Mouse (Mus musculus): ENCODE measurements around the gene Rassf1. TPM values are rescaled to one million over a fixed set of nuclear protein-coding genes. Genes with fewer than 3 reads are reported as not detected.

Gene Rassf1
- total RNA-seq, 1 experiment = 41.4 TPM

DNA sequence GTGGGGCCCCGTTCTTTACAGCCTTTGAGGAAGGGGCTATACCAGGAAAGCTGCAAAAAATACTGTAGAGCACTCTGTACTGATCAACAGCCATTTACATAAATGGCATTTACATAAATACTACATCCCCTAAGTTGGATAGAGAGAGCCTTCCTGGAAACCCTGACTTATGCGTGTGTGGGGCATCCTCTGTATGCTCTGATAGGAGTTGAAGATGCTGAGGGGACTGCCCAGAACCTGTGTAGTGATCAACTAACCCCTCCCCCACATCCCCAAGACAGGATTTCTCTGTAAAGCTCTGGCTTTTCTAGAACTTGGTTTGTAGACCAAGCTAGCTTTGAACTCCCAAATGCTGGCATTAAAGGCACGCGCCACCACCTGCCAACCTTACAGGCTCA lies 58.1 kb downstream of the Rassf1 start:
- in situ Hi-C loops (cut with MboI; ENCODE audit: low sequenced_read_pairs in 2 of 2, unreplicated experiment in 2 of 2) = no loop called here
- H3K9me3 ChIP-seq (ENCODE audit: control insufficient read depth, insufficient read depth, low read depth, low read length) = no peaks in the 10 kb centered on the region
- H3K4me1 ChIP-seq (ENCODE audit: control insufficient read depth in 2 of 2, insufficient read depth in 2 of 2, low read length in 2 of 2, poor library complexity in 1 of 2) = peaks cover 6 to 48% of the 10 kb centered on the region in 2 experiments; a peak in 3 of 4 replicates
- no peaks in the 10 kb centered on the region for H3K36me3 ChIP-seq (ENCODE audit: control insufficient read depth, insufficient read depth, low read length, poor library complexity, severe bottlenecking)
- DNase-seq (ENCODE audit: low read depth, low spot score) = no peak
- no peak overlapping the region for H3K27ac ChIP-seq (ENCODE audit: insufficient read depth, low read depth, low read length, poor library complexity, severe bottlenecking)
- H3K4me3 ChIP-seq (ENCODE audit: insufficient read depth in 1 of 2, low read depth in 1 of 2, low read length in 2 of 2, poor library complexity in 1 of 2, severe bottlenecking in 1 of 2) = no peak overlapping the region
- no peak for TF ChIP-seq ZNF384 (IDR thresholded peaks at IDR 0.05; ENCODE audit: low read depth, low read length)
- TF ChIP-seq HCFC1 (IDR thresholded peaks at IDR 0.05; ENCODE audit: borderline replicate concordance, insufficient read depth, low read length) = no peak
- TF ChIP-seq MAFK (IDR thresholded peaks at IDR 0.05; ENCODE audit: insufficient read depth, low read depth, low read length) = no peak
- no peak for TF ChIP-seq ZC3H11A (IDR thresholded peaks at IDR 0.05; ENCODE audit: borderline replicate concordance, low read depth, low read length)
- TF ChIP-seq CHD2 (IDR thresholded peaks at IDR 0.05; ENCODE audit: low read depth, low read length) = no peak
- no peak overlapping the region for H3K9ac ChIP-seq (ENCODE audit: insufficient read depth, low read depth, low read length, poor library complexity, severe bottlenecking)

DNA sequence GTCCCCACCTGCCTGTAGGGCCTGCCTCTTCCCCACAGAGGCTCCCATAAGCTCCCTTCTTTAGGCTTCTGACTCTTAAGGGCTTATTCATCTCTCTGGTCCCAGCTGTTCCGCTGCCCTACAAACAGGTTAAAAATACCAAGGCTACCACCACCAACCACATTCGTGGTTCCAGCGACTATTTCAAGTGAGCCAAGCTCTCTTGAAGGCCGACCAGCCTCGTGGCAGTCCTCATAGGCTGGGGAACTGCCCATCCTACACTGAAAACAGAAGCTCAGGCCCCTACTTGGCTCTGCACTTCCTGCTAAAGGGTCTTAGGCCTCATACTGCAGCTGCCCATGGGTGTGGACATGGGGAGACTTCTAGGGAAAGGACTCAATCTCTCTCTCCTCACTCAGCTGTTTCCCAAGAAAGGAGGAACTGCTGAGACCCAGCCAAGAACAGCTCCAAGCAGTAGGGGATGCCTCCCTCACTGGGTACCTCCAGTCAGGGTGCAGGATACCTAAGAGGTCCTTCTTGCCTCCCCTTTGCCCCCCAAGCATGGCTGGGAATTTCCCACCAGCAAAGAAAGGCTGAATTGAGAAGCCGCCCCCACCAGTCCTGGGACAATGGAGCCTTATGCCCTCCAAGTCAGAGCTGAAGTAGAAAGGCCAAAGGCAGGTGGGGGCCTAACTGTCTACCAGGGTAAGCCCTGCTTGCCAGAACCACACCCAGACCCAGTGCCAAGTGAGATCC lies 60.3 kb downstream of the Rassf1 start:
- Histone ChIP-seq H3K9ac (ENCODE audit: insufficient read depth, low read depth, low read length, poor library complexity, severe bottlenecking) (0 out of 2 replicates have a peak overlapping the region, but pooled peaks have one; percentile 65), H3K4me1 (ENCODE audit: control insufficient read depth in 2 of 2, insufficient read depth in 2 of 2, low read length in 2 of 2, poor library complexity in 1 of 2) (peaks cover 4 to 38% of the 10 kb centered on the region in 2 experiments; a peak in 3 of 4 replicates), H3K9me3 (ENCODE audit: control insufficient read depth, insufficient read depth, low read depth, low read length) (no peaks in the 10 kb centered on the region), H3K27ac (ENCODE audit: insufficient read depth, low read depth, low read length, poor library complexity, severe bottlenecking) (no peak overlapping the region), H3K36me3 (ENCODE audit: control insufficient read depth, insufficient read depth, low read length, poor library complexity, severe bottlenecking) (peaks cover 21% of the 10 kb centered on the region), H3K4me3 (ENCODE audit: insufficient read depth in 1 of 2, low read depth in 1 of 2, low read length in 2 of 2, poor library complexity in 1 of 2, severe bottlenecking in 1 of 2) (peak overlapping the region; percentile 51 to 59; a peak in 2 of 4 replicates)
- no peak for DNase-seq (ENCODE audit: low read depth, low spot score)
- in situ Hi-C loops (cut with MboI; ENCODE audit: low sequenced_read_pairs in 2 of 2, unreplicated experiment in 2 of 2) = no loop called here
- TF ChIP-seq ZC3H11A (IDR thresholded peaks at IDR 0.05; ENCODE audit: borderline replicate concordance, low read depth, low read length) = no peak
- TF ChIP-seq MAFK (IDR thresholded peaks at IDR 0.05; ENCODE audit: insufficient read depth, low read depth, low read length) = no peak
- no peak for TF ChIP-seq CHD2 (IDR thresholded peaks at IDR 0.05; ENCODE audit: low read depth, low read length)
- no peak for TF ChIP-seq ZNF384 (IDR thresholded peaks at IDR 0.05; ENCODE audit: low read depth, low read length)
- TF ChIP-seq HCFC1 (IDR thresholded peaks at IDR 0.05; ENCODE audit: borderline replicate concordance, insufficient read depth, low read length) = no peak

Other genes with a start within 250 kb of the Rassf1 start
- gene Hemk1, start 213.2 kb upstream of the Rassf1 start, total RNA-seq (2012; rRNA removed) = 29.1 and 41.3 TPM in 2 replicates
- 0.45 and 0.95 TPM in 2 replicates for gene 6430571L13Rik, start 211.0 kb upstream of the Rassf1 start, total RNA-seq (2012; rRNA removed)
- gene Cacna2d2, start 151.9 kb upstream of the Rassf1 start, total RNA-seq (2012; rRNA removed) = 0.85 and 2.4 TPM in 2 replicates
- 42.3 and 64.3 TPM in 2 replicates for gene Tmem115, start 17.6 kb upstream of the Rassf1 start, total RNA-seq (2012; rRNA removed)
- gene Cyb561d2, start 9.4 kb upstream of the Rassf1 start, total RNA-seq (2012; rRNA removed) = 25.3 and 35.2 TPM in 2 replicates
- 21.2 and 30.5 TPM in 2 replicates for gene Nprl2, start 9.3 kb upstream of the Rassf1 start, total RNA-seq (2012; rRNA removed)
- 0.37 and 0.49 TPM in 2 replicates for gene Zmynd10, start 4.3 kb upstream of the Rassf1 start, total RNA-seq (2012; rRNA removed)
- gene Tusc2, start 11.7 kb downstream of the Rassf1 start, total RNA-seq (2012; rRNA removed) = 14.0 and 14.2 TPM in 2 replicates
- gene Hyal2, start 16.4 kb downstream of the Rassf1 start, total RNA-seq (2012; rRNA removed) = 68.1 and 117 TPM in 2 replicates
- gene Hyal1, start 25.4 kb downstream of the Rassf1 start, total RNA-seq (2012; rRNA removed) = 11.8 and 19.2 TPM in 2 replicates
- gene Naa80, start 27.3 kb downstream of the Rassf1 start, total RNA-seq (2012; rRNA removed) = 7.3 and 13.3 TPM in 2 replicates
- gene Hyal3, start 29.3 kb downstream of the Rassf1 start, total RNA-seq (2012; rRNA removed) = 0.54 and 1.2 TPM in 2 replicates
- 66.6 and 82.7 TPM in 2 replicates for gene Ifrd2, start 36.1 kb downstream of the Rassf1 start, total RNA-seq (2012; rRNA removed)
- gene Sema3b, start 57.7 kb downstream of the Rassf1 start, total RNA-seq (2012; rRNA removed) = 7.4 and 7.6 TPM in 2 replicates
- gene Gnai2, start 83.8 kb downstream of the Rassf1 start, total RNA-seq (2012; rRNA removed) = 178 and 232 TPM in 2 replicates
- gene Slc38a3, start 118.0 kb downstream of the Rassf1 start, total RNA-seq (2012; rRNA removed) = 2.9 and 8.9 TPM in 2 replicates
- gene Gnat1, start 128.2 kb downstream of the Rassf1 start, total RNA-seq (2012; rRNA removed) = 1.2 and 1.8 TPM in 2 replicates
- gene Sema3f, start 158.9 kb downstream of the Rassf1 start, total RNA-seq (2012; rRNA removed) = 11.5 and 11.6 TPM in 2 replicates
- gene Rbm5, start 219.4 kb downstream of the Rassf1 start, total RNA-seq (2012; rRNA removed) = 97.7 and 116 TPM in 2 replicates

Measured in ES-E14 (cell line).